9 mouse cellular contexts compared by ENCODE assay signal in the genomic region with DNA sequence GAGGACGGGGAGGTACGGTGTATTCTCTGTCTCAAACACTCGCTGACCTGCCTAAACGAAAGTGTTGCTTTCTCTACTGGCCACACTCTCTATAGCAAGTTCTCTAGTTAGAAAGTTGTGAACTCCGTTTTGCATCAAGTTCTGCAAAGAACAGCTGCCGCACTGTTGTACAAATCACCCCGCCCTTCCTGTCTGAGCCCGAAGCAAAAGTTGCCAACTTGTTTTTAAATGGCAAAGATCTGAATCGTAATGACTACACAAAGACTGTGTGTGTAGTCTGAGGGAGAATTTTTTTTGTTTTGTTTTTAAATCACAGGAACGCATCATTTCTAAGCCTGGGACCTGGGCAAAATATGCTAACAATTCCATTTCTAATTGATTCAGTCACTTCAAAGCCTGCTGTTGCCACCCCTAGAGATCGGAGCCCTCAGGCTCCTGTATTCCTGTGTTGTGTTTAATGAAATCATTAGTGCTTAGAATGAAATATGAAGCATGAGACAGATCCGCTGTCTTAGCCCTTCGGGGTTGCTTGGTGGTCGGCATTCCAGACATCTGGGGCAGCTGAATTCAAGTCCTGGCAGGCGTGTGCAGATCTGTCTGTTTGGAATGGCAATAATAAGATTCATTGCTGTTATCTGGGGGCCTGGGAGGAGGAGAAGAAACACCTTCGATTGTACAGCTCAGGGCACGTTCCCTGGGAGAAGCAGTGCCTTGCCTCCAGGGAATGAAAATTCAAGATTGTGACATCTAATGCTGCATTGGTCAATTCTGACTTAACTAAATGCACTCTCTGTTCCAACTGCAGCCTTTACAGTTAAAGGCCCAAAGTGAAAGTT. TPM values are rescaled to one million over a fixed set of nuclear protein-coding genes. Genes with fewer than 3 reads are reported as not detected.
DNase-seq lines count a peak whose midpoint lies in the region; ATAC-seq and TF ChIP-seq lines count a peak whose summit lies in the region.
"Had no signal": no experiment of that assay in that cellular context is flagged by ENCODE, and none has a peak within 500 bp of the region (broad histone marks: within the 10 kb centered on the region; RNA-seq: fewer than 3 reads in every experiment).

No protein-coding gene starts in this region.

- TF ChIP-seq POLR2A in thymus, adult 2 months (IDR thresholded peaks at IDR 0.05; ENCODE audit: control insufficient read depth, extremely low read depth, insufficient read depth, low read length, poor library complexity), result no peak

- peak; percentile 66 for ATAC-seq in hindbrain, embryonic 14.5 days (ENCODE audit: low FRiP score)
- ATAC-seq: forebrain, embryonic 15.5 days had no signal

- H3K27me3 ChIP-seq in hindbrain, embryonic 14.5 days (ENCODE audit: control insufficient read depth, insufficient read depth, low read length), result no peaks in the 10 kb centered on the region
- H3K27me3 ChIP-seq in thymus, adult 2 months (ENCODE audit: control insufficient read depth, insufficient read depth, low read length), result no peaks in the 10 kb centered on the region
- H3K27me3 ChIP-seq: forebrain, embryonic 15.5 days had no signal

- DNase-seq in heart, adult 11 months, result peak; percentile 91
- DNase-seq in heart, adult 8-10 months (ENCODE audit: low spot score), result no peak
- DNase-seq in T-cell, adult 2 months (ENCODE audit: low spot score), result peak; percentile 4
- DNase-seq in hindbrain, embryonic 14.5 days (ENCODE audit: low spot score), result no peak
- peak; percentile 68 for DNase-seq in mesoderm, embryonic 11.5 days (ENCODE audit: low read depth, low spot score)
- no peak for DNase-seq in thymus, adult 2 months
- DNase-seq in thymus, adult 18-20 months, result no peak
- no peak for DNase-seq in c-Kit-positive CD71-positive TER-119-positive erythroid progenitor cells, embryonic 14.5 days (ENCODE audit: low spot score)

- no peak overlapping the region for H3K4me3 ChIP-seq in hindbrain, embryonic 14.5 days (replicated peaks; ENCODE audit: low read length)
- no peak overlapping the region for H3K4me3 ChIP-seq in thymus, adult 2 months (ENCODE audit: control insufficient read depth, insufficient read depth, low read length)
- H3K4me3 ChIP-seq: forebrain, embryonic 15.5 days had no signal

- H3K4me2 ChIP-seq in hindbrain, embryonic 14.5 days (replicated peaks), result no peak overlapping the region
- H3K4me2 ChIP-seq: forebrain, embryonic 15.5 days had no signal

- 50% methylated on average over 17 of the region's 17 CpGs for WGBS in hindbrain, embryonic 14.5 days
- WGBS in thymus, adult 2 months, result 80% methylated on average over 17 of the region's 17 CpGs

- TF ChIP-seq CTCF in thymus, adult 2 months (IDR thresholded peaks at IDR 0.05; ENCODE audit: borderline replicate concordance, control insufficient read depth, extremely low read depth, insufficient read depth, low read length, poor library complexity), result no peak

- H3K4me1 ChIP-seq in hindbrain, embryonic 14.5 days (replicated peaks; ENCODE audit: control insufficient read depth, insufficient read depth, low read length), result no peaks in the 10 kb centered on the region
- no peaks in the 10 kb centered on the region for H3K4me1 ChIP-seq in thymus, adult 2 months (replicated peaks; ENCODE audit: control insufficient read depth, insufficient read depth, low read length)
- H3K4me1 ChIP-seq: forebrain, embryonic 15.5 days had no signal

- H3K9me3 ChIP-seq in hindbrain, embryonic 14.5 days (ENCODE audit: control insufficient read depth, low read length), result no peaks in the 10 kb centered on the region
- H3K9me3 ChIP-seq: forebrain, embryonic 15.5 days had no signal

- no peak overlapping the region for H3K9ac ChIP-seq in hindbrain, embryonic 14.5 days
- H3K9ac ChIP-seq: forebrain, embryonic 15.5 days had no signal

- H3K27ac ChIP-seq in hindbrain, embryonic 14.5 days, result no peak overlapping the region
- H3K27ac ChIP-seq in thymus, adult 2 months (ENCODE audit: control insufficient read depth, insufficient read depth, low read length), result no peak overlapping the region
- H3K27ac ChIP-seq: forebrain, embryonic 15.5 days had no signal

- H3K36me3 ChIP-seq in hindbrain, embryonic 14.5 days (replicated peaks; ENCODE audit: control insufficient read depth, insufficient read depth), result peaks cover 77% of the 10 kb centered on the region
- H3K36me3 ChIP-seq in thymus, adult 2 months (ENCODE audit: control insufficient read depth, insufficient read depth, low read length), result no peaks in the 10 kb centered on the region

RNA-seq across cellular contexts. Expression of a gene that starts 59.8 kb away (rescaled TPM):
- not detected for total RNA-seq in heart, adult 8-10 months (2022)
- polyA plus RNA-seq in hindbrain, embryonic 14.5 days (2014; fragmentation: Nextera tagmentation; extraction: Ambion mirVana), result not detected in 2 replicates
- not detected in 2 replicates for polyA plus RNA-seq in thymus, adult 2 months (2012; rRNA removed)
- polyA plus RNA-seq: forebrain, embryonic 15.5 days had no signal

Comparison
In these comparisons a context has a peak if more than half of its experiments do, and no peak if none do; other contexts are left out.
1. DNase-seq: peak in heart, adult 11 months (single experiment), T-cell, adult 2 months (single experiment) and mesoderm, embryonic 11.5 days (single experiment); none in heart, adult 8-10 months (single experiment), hindbrain, embryonic 14.5 days (single experiment), thymus, adult 2 months (single experiment), thymus, adult 18-20 months (0 of 2) and c-Kit-positive CD71-positive TER-119-positive erythroid progenitor cells, embryonic 14.5 days (single experiment).